Mouse (Mus musculus) hindbrain, embryonic 15.5 days (tissue): ENCODE measurements around the gene Kif26b. TPM values are rescaled to one million over a fixed set of nuclear protein-coding genes. Genes with fewer than 3 reads are reported as not detected.
A peak's percentile ranks its signal among the peaks of the same experiment; 100 is the strongest.

Experiments
- ATAC-seq: fragments of 200-750 bp; cut with Nextera tagmentation; 2 replicates; pipeline ENCODE4 v1.8.0; 2017; ENCODE audit warnings: low read depth, moderate number of reproducible peaks, moderate TSS enrichment; ENCODE audit not compliant: low FRiP score
- H3K27ac ChIP-seq: fragments of 300-500 bp; sonication (generic); replicated peaks from 2 replicates; pipeline ENCODE4 v1.5.1; 2015; ENCODE audit warnings: mild to moderate bottlenecking, inconsistent platforms
- H3K27me3 ChIP-seq: fragments of 300-500 bp; sonication (generic); 2 replicates; pipeline ENCODE4 v1.6.1; 2015; ENCODE audit warnings: control low read depth, inconsistent platforms
- H3K36me3 ChIP-seq: fragments of 300-500 bp; sonication (generic); 2 replicates; pipeline ENCODE4 v1.6.1; 2015; ENCODE audit warnings: control low read depth, inconsistent platforms
- H3K4me1 ChIP-seq: fragments of 300-500 bp; sonication (generic); replicated peaks from 2 replicates; pipeline ENCODE4 v1.6.1; 2015; ENCODE audit warnings: control low read depth, inconsistent platforms
- H3K4me2 ChIP-seq: fragments of 300-500 bp; sonication (generic); 2 replicates; pipeline ENCODE4 v1.6.1; 2015; ENCODE audit warnings: moderate library complexity, mild to moderate bottlenecking, inconsistent platforms
- H3K4me3 ChIP-seq: fragments of 300-500 bp; sonication (generic); 2 replicates; pipeline ENCODE4 v1.5.1; 2015; ENCODE audit warnings: mild to moderate bottlenecking, inconsistent platforms
- H3K9ac ChIP-seq: fragments of 300-500 bp; sonication (generic); 2 replicates; pipeline ENCODE4 v1.6.1; 2015; ENCODE audit warnings: inconsistent platforms
- H3K9me3 ChIP-seq: fragments of 300-500 bp; sonication (generic); 2 replicates; pipeline ENCODE4 v1.6.1; 2016; ENCODE audit warnings: control low read depth, inconsistent platforms
- WGBS: fragments of 180-500 bp; shearing (Covaris S2); methylation state at CpG from one replicate; pipeline ENCODE4 v1.1.7; 2015; 5-methylcytosine and 5-hydroxymethylcytosine counted together
- polyA plus RNA-seq: library from polyadenylated mRNA; unstranded; fragments of >200 nt; fragmentation: Nextera tagmentation; extraction: Ambion mirVana; gene quantifications from 2 replicates; pipeline ENCODE4 v1.2.1, GENCODE M21; 2015

The Kif26b gene
- polyA plus RNA-seq, 1 experiment from 2014 or later, result 10.8 TPM

DNA sequence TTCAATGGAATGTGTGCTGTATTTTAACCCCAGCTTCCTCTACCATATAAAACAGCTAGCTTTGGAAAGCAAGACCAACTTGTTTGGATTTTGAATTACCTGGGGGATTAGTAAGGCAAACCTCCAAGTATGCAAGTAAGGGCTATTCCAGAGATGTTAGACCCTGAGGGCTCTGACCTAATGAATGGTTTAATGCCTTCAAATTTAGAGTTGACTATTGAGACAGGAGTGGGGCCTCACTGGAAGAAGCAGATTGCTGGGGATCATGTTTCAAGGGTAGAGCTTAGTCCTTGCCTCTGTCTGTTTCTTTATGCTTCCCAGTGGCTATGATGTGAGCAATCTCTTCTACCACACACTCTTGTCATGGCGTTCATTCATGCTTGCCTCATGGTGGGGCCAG lies 349.8 kb downstream of the Kif26b start:
- 81% methylated on average over 1 of the region's 1 CpGs for WGBS

GRCm38 (mm10) chr1:178880905-178881304 lies 352.0 kb downstream of the Kif26b start:
- no peak overlapping the region for H3K4me3 ChIP-seq
- H3K27me3 ChIP-seq, result no peaks in the 10 kb centered on the region
- no peak overlapping the region for H3K9ac ChIP-seq
- no peak overlapping the region for H3K27ac ChIP-seq
- no peaks in the 10 kb centered on the region for H3K36me3 ChIP-seq
- H3K9me3 ChIP-seq, result no peaks in the 10 kb centered on the region
- H3K4me1 ChIP-seq, result no peaks in the 10 kb centered on the region
- no peak overlapping the region for H3K4me2 ChIP-seq
- no peak for ATAC-seq
- 90% methylated on average over 7 of the region's 7 CpGs for WGBS

More for the DNA sequence above, 349.8 kb downstream of the Kif26b start:
- Histone ChIP-seq H3K27ac (no peak overlapping the region), H3K27me3 (no peaks in the 10 kb centered on the region), H3K4me3 (no peak overlapping the region), H3K36me3 (peaks cover 9% of the 10 kb centered on the region), H3K9ac (no peak overlapping the region), H3K9me3 (no peaks in the 10 kb centered on the region), H3K4me1 (no peaks in the 10 kb centered on the region), H3K4me2 (no peak overlapping the region)
- ATAC-seq, result no peak

GRCm38 (mm10) chr1:178886671-178887070 lies 357.7 kb downstream of the Kif26b start:
- ATAC-seq, result peak; percentile 83
- H3K9me3 ChIP-seq, result no peaks in the 10 kb centered on the region
- no peak overlapping the region for H3K9ac ChIP-seq
- H3K4me3 ChIP-seq, result no peak overlapping the region
- no peaks in the 10 kb centered on the region for H3K27me3 ChIP-seq
- peak overlapping the region; percentile 36 for H3K27ac ChIP-seq
- no peak overlapping the region for H3K4me2 ChIP-seq
- 51% methylated on average over 5 of the region's 5 CpGs for WGBS
- no peaks in the 10 kb centered on the region for H3K36me3 ChIP-seq
- peaks cover 21% of the 10 kb centered on the region for H3K4me1 ChIP-seq

DNA sequence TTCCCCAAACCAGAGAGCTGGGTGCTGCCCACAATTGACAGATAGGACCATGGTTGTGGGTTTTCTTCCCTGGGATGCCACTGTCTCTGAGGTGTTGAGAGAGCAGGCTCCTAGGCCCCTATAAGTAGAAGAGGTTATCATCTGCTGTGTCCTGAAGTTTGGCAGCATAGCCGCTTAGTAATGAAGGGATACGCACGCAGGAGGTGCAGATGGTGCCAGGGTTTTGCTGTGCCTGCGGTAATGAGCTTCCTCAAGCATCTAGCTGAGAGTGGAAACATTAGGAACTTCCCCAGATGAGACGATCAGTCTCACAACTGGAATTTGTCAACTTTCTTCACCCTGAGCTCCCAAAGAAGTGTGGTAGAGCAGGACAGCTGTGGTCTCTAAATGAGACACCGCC lies 363.5 kb downstream of the Kif26b start:
- Histone ChIP-seq H3K4me3 (no peak overlapping the region), H3K4me1 (peaks cover 12% of the 10 kb centered on the region), H3K4me2 (no peak overlapping the region), H3K27ac (no peak overlapping the region), H3K27me3 (no peaks in the 10 kb centered on the region), H3K36me3 (no peaks in the 10 kb centered on the region), H3K9ac (no peak overlapping the region), H3K9me3 (no peaks in the 10 kb centered on the region)
- ATAC-seq, result no peak
- 79% methylated on average over 6 of the region's 6 CpGs for WGBS

- Histone ChIP-seq H3K4me2 (no peak overlapping the region), H3K27ac (no peak overlapping the region), H3K36me3 (no peaks in the 10 kb centered on the region), H3K4me1 (peaks cover 7% of the 10 kb centered on the region), H3K27me3 (no peaks in the 10 kb centered on the region), H3K4me3 (no peak overlapping the region), H3K9ac (no peak overlapping the region), H3K9me3 (no peaks in the 10 kb centered on the region)
- ATAC-seq, result no peak
- WGBS, result 60% methylated on average over 11 of the region's 11 CpGs
These were observed 364.5 kb downstream of the Kif26b start for GRCm38 (mm10) chr1:178893229-178894080.

- Histone ChIP-seq H3K4me1 (peaks cover 7% of the 10 kb centered on the region), H3K27ac (no peak overlapping the region), H3K4me2 (no peak overlapping the region), H3K9me3 (no peaks in the 10 kb centered on the region), H3K27me3 (no peaks in the 10 kb centered on the region), H3K9ac (no peak overlapping the region), H3K36me3 (no peaks in the 10 kb centered on the region), H3K4me3 (no peak overlapping the region)
- 91% methylated on average over 3 of the region's 3 CpGs for WGBS
- no peak for ATAC-seq
These were observed 365.1 kb downstream of the Kif26b start for GRCm38 (mm10) chr1:178894081-178894401.

- Histone ChIP-seq H3K27me3 (no peaks in the 10 kb centered on the region), H3K4me1 (peaks cover 2% of the 10 kb centered on the region; the same call in 1 of the 2 replicates), H3K9me3 (no peaks in the 10 kb centered on the region), H3K9ac (no peak overlapping the region), H3K4me3 (no peak overlapping the region), H3K36me3 (no peaks in the 10 kb centered on the region), H3K4me2 (no peak overlapping the region), H3K27ac (no peak overlapping the region)
- ATAC-seq, result no peak
- whole genome bisulfite sequencing, result 98% methylated on average over 4 of the region's 4 CpGs
These were observed 366.7 kb downstream of the Kif26b start for GRCm38 (mm10) chr1:178895674-178896073.

DNA sequence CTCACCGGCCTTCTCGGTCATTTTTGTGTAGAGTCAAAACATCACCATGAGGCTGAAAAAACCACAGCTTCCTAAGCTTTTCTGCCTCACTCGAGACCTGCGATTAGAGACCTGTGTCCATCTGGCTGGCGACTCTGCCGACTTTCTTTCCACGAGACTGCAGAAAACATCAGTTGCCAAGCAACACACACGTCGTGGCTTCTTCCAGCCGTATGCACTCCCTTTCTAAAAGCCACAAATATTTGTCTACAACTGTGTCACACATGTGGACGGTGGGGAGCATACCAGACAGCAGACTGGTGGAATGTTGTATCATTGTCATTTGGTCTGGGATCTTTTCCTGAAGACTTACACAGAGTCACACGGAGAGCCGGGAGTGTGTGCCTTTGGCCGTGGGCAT lies 382.0 kb downstream of the Kif26b start:
- no peaks in the 10 kb centered on the region for H3K27me3 ChIP-seq
- H3K4me2 ChIP-seq, result no peak overlapping the region
- no peak overlapping the region for H3K9ac ChIP-seq
- no peaks in the 10 kb centered on the region for H3K9me3 ChIP-seq
- no peak for ATAC-seq
- H3K36me3 ChIP-seq, result 0 out of 2 replicates have a peak, but pooled peaks cover 7% of the 10 kb centered on the region
- WGBS, result 36% methylated on average over 14 of the region's 14 CpGs
- peak overlapping the region; percentile 36; the same call in 1 of the 2 replicates for H3K27ac ChIP-seq
- peaks cover 31% of the 10 kb centered on the region for H3K4me1 ChIP-seq
- no peak overlapping the region for H3K4me3 ChIP-seq

GRCm38 (mm10) chr1:178912936-178913716 lies 384.2 kb downstream of the Kif26b start:
- no peak overlapping the region for H3K9ac ChIP-seq
- no peak for ATAC-seq
- H3K36me3 ChIP-seq, result 0 out of 2 replicates have a peak, but pooled peaks cover 10% of the 10 kb centered on the region
- H3K9me3 ChIP-seq, result no peaks in the 10 kb centered on the region
- H3K27me3 ChIP-seq, result no peaks in the 10 kb centered on the region
- 24% methylated on average over 6 of the region's 6 CpGs for WGBS
- peaks cover 38% of the 10 kb centered on the region for H3K4me1 ChIP-seq
- H3K4me3 ChIP-seq, result no peak overlapping the region
- H3K4me2 ChIP-seq, result no peak overlapping the region
- H3K27ac ChIP-seq, result peak overlapping the region; percentile 2; the same call in 1 of the 2 replicates

DNA sequence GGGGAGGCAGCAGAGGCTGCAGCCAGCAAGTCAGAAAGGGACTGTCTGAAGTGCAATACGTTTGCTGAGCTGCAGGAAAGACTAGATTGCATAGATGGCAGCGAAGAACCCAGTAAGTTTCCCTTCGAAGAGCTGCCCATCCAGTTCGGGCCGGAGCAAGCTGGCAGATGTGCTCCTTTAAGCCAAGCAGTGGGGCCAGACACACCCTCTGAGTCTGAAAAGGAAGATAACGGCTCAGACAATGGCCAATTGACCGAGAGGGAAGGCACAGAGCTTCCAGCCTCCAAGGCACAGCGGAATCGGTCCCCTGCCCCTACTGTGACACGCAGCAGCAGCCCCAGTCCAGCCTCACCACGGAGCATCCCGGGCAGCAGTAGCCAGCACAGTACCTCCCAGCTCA lies 386.1 kb downstream of the Kif26b start:
- no peak for ATAC-seq
- WGBS, result 47% methylated on average over 12 of the region's 12 CpGs
- H3K9me3 ChIP-seq, result no peaks in the 10 kb centered on the region
- H3K27ac ChIP-seq, result no peak overlapping the region
- H3K36me3 ChIP-seq, result 0 out of 2 replicates have a peak, but pooled peaks cover 10% of the 10 kb centered on the region
- H3K9ac ChIP-seq, result no peak overlapping the region
- no peak overlapping the region for H3K4me2 ChIP-seq
- H3K27me3 ChIP-seq, result no peaks in the 10 kb centered on the region
- no peak overlapping the region for H3K4me3 ChIP-seq
- peaks cover 48% of the 10 kb centered on the region for H3K4me1 ChIP-seq

- 45% methylated on average over 31 of the region's 31 CpGs for WGBS
These were observed 388.4 kb downstream of the Kif26b start for GRCm38 (mm10) chr1:178917194-178917902.

More at GRCm38 (mm10) chr1:178917194-178917902, 388.4 kb downstream of the Kif26b start:
- peaks cover 26% of the 10 kb centered on the region for H3K4me1 ChIP-seq
- H3K27me3 ChIP-seq, result no peaks in the 10 kb centered on the region
- no peak overlapping the region for H3K9ac ChIP-seq
- no peak overlapping the region for H3K27ac ChIP-seq
- ATAC-seq, result no peak
- 0 out of 2 replicates have a peak, but pooled peaks cover 10% of the 10 kb centered on the region for H3K36me3 ChIP-seq
- H3K4me3 ChIP-seq, result no peak overlapping the region
- H3K9me3 ChIP-seq, result no peaks in the 10 kb centered on the region
- peak overlapping the region; percentile 25 for H3K4me2 ChIP-seq
